Mouse (Mus musculus): Measurements from ENCODE around the gene Tcp11.
A peak's percentile ranks its signal among the peaks of the same experiment; 100 is the strongest.

The Tcp11 gene

GRCm38 (mm10) chr17:28040620-28041019 is 39.8 kb downstream of the Tcp11 start:
- peak; percentile 55 for DNase-seq (ENCODE audit: low read depth, low spot score)

DNA sequence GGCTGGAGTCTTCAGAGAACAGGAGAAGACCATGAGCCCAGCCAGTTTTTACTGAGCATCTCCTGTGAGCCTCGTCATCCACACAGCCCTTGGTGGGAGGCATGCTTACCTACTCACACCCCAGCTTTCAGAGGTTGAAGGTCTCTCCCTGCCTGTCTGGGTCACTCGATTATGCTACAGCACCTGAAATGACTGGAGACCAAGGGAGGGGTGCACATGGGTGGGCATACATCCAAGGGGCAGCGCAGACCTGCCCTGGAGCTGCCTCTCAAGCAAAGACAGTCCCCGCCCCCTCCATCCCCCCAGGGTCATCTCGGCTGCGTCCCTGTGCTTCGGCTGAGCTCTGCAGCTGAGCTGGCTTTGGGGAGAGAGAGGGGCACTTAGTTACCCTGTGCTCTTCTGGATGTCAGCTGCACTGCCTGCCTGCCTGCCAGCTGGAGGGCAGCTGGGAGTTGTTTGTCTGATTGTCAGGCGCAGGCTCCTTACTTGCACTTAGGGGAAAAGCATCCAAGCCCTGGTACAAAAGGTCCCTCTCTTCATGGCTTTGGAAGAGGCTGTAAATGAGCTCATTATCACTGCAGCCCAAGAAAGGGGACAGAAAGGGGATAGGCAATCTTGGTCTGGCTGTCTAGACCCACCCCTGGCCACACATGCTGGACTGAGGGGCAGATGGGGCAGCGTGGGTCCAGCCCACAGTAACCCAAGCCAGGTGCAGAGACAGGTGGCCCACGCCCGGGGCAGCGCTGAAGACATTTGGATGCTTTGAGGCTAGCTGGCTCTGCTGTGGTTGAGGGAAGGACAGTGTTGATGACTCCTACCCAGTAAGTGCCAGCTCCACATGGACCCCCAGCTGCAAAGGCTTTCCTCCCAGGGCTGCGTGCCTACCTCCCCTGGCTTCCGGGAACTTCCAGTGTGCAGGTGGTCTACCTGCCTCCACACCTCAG is 43.4 kb downstream of the Tcp11 start:
- no peak for DNase-seq (ENCODE audit: low read depth, low spot score)

- no peak for DNase-seq (ENCODE audit: low read depth, low spot score)
These were observed 45.5 kb downstream of the Tcp11 start for GRCm38 (mm10) chr17:28034986-28035385.

DNA sequence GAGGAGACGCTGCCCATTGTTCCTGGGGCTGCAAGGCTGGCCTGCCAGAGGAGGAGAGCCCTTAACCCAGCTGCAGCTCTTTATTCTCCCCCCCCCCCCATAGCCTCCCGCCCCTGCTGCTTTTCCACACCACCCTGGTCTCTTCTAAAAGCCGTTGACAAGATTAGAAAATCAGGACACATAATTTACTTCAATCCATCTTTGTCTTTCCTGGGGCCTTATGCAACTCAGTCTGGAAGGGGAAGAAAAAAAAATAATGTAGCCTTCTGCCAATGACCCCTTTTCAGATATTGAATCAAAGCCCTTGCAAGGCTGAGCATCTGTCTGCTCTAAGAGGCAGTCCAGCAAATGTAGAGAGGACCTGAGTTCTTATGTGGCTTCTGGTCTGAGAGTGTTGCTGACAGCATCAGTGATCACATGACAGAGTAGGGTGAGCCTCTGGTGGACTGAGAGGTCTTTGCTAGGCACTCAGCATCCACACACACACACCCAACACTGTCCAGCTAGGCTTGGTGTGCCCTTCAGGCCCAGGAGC is 47.3 kb downstream of the Tcp11 start:
- no peak for DNase-seq (ENCODE audit: low read depth, low spot score)

DNA sequence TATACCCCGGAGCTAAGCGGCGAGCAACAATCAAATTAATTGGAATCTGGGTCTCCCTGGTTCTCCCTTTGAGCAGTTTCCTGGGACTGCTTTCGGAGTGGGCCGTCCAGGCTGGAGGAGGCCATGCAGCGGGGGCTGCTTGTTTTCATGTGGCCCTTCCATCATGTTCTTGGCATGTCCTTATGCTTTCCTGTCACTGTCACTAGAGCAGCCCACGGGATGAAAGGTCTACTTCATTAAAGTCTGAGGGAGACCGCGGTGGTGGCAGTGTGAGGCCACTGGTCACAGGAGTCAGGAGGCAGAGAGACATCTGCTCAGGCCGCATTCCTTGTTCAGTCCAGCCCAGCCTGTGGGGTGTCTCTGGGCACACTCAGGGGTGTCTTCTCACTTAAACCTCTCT is 48.2 kb downstream of the Tcp11 start:
- DNase-seq (ENCODE audit: low read depth, low spot score) = no peak

- DNase-seq (ENCODE audit: low read depth, low spot score) = no peak
These were observed 49.0 kb downstream of the Tcp11 start for GRCm38 (mm10) chr17:28031281-28031941.

GRCm38 (mm10) chr17:28030446-28030845 is 50.0 kb downstream of the Tcp11 start:
- DNase-seq (ENCODE audit: low read depth, low spot score) = no peak

DNA sequence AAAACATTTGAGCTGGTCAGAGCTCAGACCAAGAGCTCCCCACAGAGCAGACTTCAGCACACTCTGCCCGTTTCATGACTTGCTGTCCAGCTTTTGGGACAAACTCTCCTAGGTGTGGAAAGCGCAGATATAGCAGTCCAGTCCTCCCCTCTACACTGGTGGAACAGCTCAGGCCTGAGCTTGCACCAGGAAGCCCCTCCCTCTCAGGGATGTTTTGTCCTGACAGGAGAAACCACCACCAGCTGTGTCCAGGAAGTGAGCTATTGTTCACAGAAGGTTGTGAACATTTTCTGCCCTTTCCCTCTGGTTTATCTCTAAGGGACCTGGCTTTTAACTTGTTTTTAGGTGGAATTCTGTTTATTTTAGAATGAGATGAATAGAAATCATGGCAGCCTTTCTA is 51.1 kb downstream of the Tcp11 start:
- no peak for DNase-seq (ENCODE audit: low read depth, low spot score)

DNA sequence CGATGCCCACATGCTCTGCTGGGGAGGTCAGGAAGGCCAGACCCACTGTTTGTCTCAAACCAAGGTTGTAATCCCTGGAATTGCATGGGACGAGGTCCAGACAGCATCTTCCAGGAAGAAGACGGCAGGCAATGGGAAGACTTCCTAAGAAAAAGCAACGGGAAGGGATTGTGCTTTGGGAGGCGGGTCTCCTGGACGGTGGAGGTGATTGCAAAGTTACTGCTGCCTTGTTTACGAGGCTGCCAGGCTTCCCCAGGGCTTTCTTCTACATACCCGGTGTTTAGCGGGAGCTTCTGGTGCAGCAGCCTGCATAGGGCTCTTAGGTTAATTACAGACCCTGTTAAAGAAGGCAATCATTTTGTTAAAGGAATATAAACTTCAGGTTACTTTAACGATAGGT is 52.2 kb downstream of the Tcp11 start:
- no peak for DNase-seq (ENCODE audit: low read depth, low spot score)

- DNase-seq (ENCODE audit: low read depth, low spot score) = no peak
These were observed 53.2 kb downstream of the Tcp11 start for GRCm38 (mm10) chr17:28027197-28027596.

GRCm38 (mm10) chr17:28026111-28026872 is 54.1 kb downstream of the Tcp11 start:
- no peak for DNase-seq (ENCODE audit: low read depth, low spot score)

GRCm38 (mm10) chr17:28025541-28025961 is 54.9 kb downstream of the Tcp11 start:
- DNase-seq (ENCODE audit: low read depth, low spot score) = no peak

- DNase-seq (ENCODE audit: low read depth, low spot score) = no peak
These were observed 57.4 kb downstream of the Tcp11 start for GRCm38 (mm10) chr17:28022854-28023655.

- DNase-seq (ENCODE audit: low read depth, low spot score) = no peak
These were observed 58.5 kb downstream of the Tcp11 start for GRCm38 (mm10) chr17:28021911-28022310.

GRCm38 (mm10) chr17:28019785-28020696 is 60.4 kb downstream of the Tcp11 start:
- DNase-seq (ENCODE audit: low read depth, low spot score) = no peak

DNA sequence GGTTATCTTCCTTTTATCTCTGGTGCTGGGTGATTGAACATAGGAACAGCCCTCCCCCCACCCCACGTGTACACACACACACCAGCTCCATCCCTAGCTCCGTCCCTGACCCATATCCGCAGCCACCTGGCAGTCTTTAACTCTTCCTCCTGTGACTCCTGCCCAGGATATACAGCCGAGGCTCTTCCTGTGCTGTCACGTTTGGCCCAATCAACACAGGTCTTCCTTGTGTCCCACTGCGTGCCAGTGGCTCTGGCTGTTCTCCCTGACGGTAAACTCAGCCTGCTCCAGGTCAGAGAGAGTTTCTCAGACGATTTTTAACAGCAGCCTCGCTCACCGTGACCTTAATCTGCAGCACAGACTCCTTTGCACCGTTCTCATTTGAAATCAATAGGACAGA is 61.7 kb downstream of the Tcp11 start:
- no peak for DNase-seq (ENCODE audit: low read depth, low spot score)

DNA sequence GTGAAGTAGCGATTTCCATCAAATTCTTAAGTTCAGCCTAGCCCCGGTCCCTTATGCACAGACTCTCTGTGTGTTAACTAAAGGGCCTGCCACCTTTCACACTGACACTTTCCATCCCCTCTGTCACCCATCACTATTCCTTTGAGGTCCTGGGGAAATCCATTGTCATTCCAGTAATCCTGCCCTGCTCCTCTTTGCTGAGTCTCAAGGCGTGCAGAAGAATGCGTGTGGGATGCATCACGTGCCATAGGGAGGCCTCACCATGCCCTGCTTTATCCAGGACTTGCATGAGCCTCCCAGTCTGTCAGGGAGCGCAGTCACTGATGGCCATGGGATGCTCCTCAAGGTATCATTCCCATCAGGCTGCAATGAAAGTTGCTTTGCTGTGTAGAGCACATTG is 62.1 kb downstream of the Tcp11 start:
- no peak for DNase-seq (ENCODE audit: low read depth, low spot score)

Data from retina, postnatal 7 days (tissue).